Mouse (Mus musculus): ENCODE results near the gene Ms4a18. TPM values are rescaled to one million over a fixed set of nuclear protein-coding genes. Genes with fewer than 3 reads are reported as not detected.

The Ms4a18 gene
- not detected in 2 replicates for polyA plus RNA-seq (2012; ENCODE audit: low replicate concordance)

GRCm38 (mm10) chr19:11017891-11018290 is at the start of gene Ms4a18:
Gene Ms4a18, minus strand, starts transcription at chr19:11018031.

GRCm38 (mm10) chr19:10993150-10993549 is 24.7 kb downstream of the Ms4a18 start, which contains the start of gene Ms4a15:
Gene Ms4a15, minus strand, starts transcription at chr19:10993250.

GRCm38 (mm10) chr19:10974238-10974865 is 43.5 kb downstream of the Ms4a18 start, which contains the start of gene Ms4a10:
Gene Ms4a10, minus strand, starts transcription at chr19:10974670.

GRCm38 (mm10) chr19:10949112-10949511 is 68.7 kb downstream of the Ms4a18 start, which contains the start of gene Ccdc86:
Gene Ccdc86, minus strand, starts transcription at chr19:10949266.

Other genes with a start within 250 kb of the Ms4a18 start
- gene Cd6, start 188.0 kb downstream of the Ms4a18 start, polyA plus RNA-seq (2012; ENCODE audit: low replicate concordance) = 32.4 and 49.5 TPM in 2 replicates
- gene Slc15a3, start 178.3 kb downstream of the Ms4a18 start, polyA plus RNA-seq (2012; ENCODE audit: low replicate concordance) = 35.4 and 37.5 TPM in 2 replicates
- gene Tmem132a, start 148.1 kb downstream of the Ms4a18 start, polyA plus RNA-seq (2012; ENCODE audit: low replicate concordance) = 1.1 and 3.4 TPM in 2 replicates
- gene Tmem109, start 136.0 kb downstream of the Ms4a18 start, polyA plus RNA-seq (2012; ENCODE audit: low replicate concordance) = 38.3 and 43.0 TPM in 2 replicates
- gene Prpf19, start 122.8 kb downstream of the Ms4a18 start, polyA plus RNA-seq (2012; ENCODE audit: low replicate concordance) = 37.0 and 46.0 TPM in 2 replicates
- not detected in 2 replicates for gene Zp1, start 97.4 kb downstream of the Ms4a18 start, polyA plus RNA-seq (2012; ENCODE audit: low replicate concordance)
- 0.04 and 0.27 TPM in 2 replicates for gene Ptgdr2, start 80.9 kb downstream of the Ms4a18 start, polyA plus RNA-seq (2012; ENCODE audit: low replicate concordance)
- gene Ccdc86, start 68.8 kb downstream of the Ms4a18 start, polyA plus RNA-seq (2012; ENCODE audit: low replicate concordance) = 15.1 and 30.6 TPM in 2 replicates
- gene Ms4a10, start 43.4 kb downstream of the Ms4a18 start, polyA plus RNA-seq (2012; ENCODE audit: low replicate concordance) = not detected in 2 replicates
- gene Ms4a15, start 24.8 kb downstream of the Ms4a18 start, polyA plus RNA-seq (2012; ENCODE audit: low replicate concordance) = 0.35 TPM in 1 of 2 replicates, not detected in the other
- 0.25 and 0.67 TPM in 2 replicates for gene Ms4a8a, start 63.1 kb upstream of the Ms4a18 start, polyA plus RNA-seq (2012; ENCODE audit: low replicate concordance)
- gene 1700017D01Rik, start 112.8 kb upstream of the Ms4a18 start, polyA plus RNA-seq (2012; ENCODE audit: low replicate concordance) = not detected in 2 replicates
- not detected in 2 replicates for gene 1700025F22Rik, start 147.3 kb upstream of the Ms4a18 start, polyA plus RNA-seq (2012; ENCODE audit: low replicate concordance)
- gene Ms4a13, start 178.7 kb upstream of the Ms4a18 start, polyA plus RNA-seq (2012; ENCODE audit: low replicate concordance) = not detected in 2 replicates
- not detected in 2 replicates for gene Ms4a12, start 214.4 kb upstream of the Ms4a18 start, polyA plus RNA-seq (2012; ENCODE audit: low replicate concordance)
- 12.1 and 66.2 TPM in 2 replicates for gene Ms4a1, start 248.2 kb upstream of the Ms4a18 start, polyA plus RNA-seq (2012; ENCODE audit: low replicate concordance)